Comparison of ENCODE assay signal across 10 mouse cellular contexts in the genomic region with DNA sequence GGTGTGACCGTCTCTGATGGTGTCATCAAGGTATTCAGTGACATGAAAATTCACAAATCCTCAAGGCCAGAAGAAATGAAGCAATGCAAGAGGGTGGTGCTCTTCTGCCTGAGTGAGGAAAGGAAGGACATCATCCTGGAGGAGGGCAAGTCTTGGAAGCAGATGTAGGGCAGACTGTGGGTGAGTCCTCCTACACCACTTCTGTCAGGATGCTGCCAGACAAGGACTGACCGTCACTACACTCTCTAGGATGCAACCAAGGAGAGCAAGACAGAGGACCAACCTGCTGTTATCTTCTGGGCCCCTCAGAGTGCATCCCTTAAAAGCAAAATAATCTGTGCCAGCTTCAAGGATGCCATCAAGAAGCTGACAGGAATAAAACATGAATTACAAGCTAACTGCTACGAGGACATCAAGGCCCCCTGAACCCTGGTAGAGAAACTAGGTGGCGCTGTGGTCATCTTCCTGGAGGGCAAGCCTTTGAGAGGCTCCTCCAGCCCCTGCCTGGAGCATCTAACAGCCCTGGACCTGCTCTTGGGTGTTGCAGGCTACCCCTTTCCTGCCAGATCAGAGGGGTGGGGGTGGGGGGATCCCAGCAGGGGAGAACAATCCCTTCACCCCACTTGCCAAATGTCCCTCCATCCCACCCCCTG. TPM values are rescaled to one million over a fixed set of nuclear protein-coding genes. Genes with fewer than 3 reads are reported as not detected.
A peak's percentile ranks its signal among the peaks of the same experiment; 100 is the strongest.
DNase-seq lines count a peak whose midpoint lies in the region; ATAC-seq and TF ChIP-seq lines count a peak whose summit lies in the region.
"Had no signal": no experiment of that assay in that cellular context is flagged by ENCODE, and none has a peak within 500 bp of the region (broad histone marks: within the 10 kb centered on the region; RNA-seq: fewer than 3 reads in every experiment).

No protein-coding gene starts in this region.

- peaks cover 10% of the 10 kb centered on the region for H3K27me3 ChIP-seq in hindbrain, embryonic 10.5 days (ENCODE audit: insufficient read depth, poor library complexity, severe bottlenecking)
- H3K27me3 ChIP-seq in hindbrain, embryonic 14.5 days (ENCODE audit: control insufficient read depth, insufficient read depth, low read length), result peaks cover 13% of the 10 kb centered on the region
- peaks cover 4% of the 10 kb centered on the region for H3K27me3 ChIP-seq in spleen, adult 2 months (ENCODE audit: control insufficient read depth, insufficient read depth, low read length)
- H3K27me3 ChIP-seq in Patski, result peaks cover 5% of the 10 kb centered on the region
- no peaks in the 10 kb centered on the region for H3K27me3 ChIP-seq in splenic B cell, adult 2 months (ENCODE audit: control insufficient read depth, insufficient read depth, low read length, poor library complexity, severe bottlenecking)
- H3K27me3 ChIP-seq: limb, embryonic 12.5 days had no signal

- whole genome bisulfite sequencing in hindbrain, embryonic 10.5 days, result 44% methylated on average over 4 of the region's 4 CpGs
- WGBS in hindbrain, embryonic 14.5 days, result 47% methylated on average over 4 of the region's 4 CpGs
- WGBS in spleen, adult 2 months, result 49% methylated on average over 4 of the region's 4 CpGs

- no peaks in the 10 kb centered on the region for H3K9me3 ChIP-seq in hindbrain, embryonic 10.5 days
- H3K9me3 ChIP-seq in hindbrain, embryonic 14.5 days (ENCODE audit: control insufficient read depth, low read length), result no peaks in the 10 kb centered on the region
- H3K9me3 ChIP-seq: limb, embryonic 12.5 days; midbrain, embryonic 12.5 days had no signal

- H3K9ac ChIP-seq in hindbrain, embryonic 14.5 days, result no peak overlapping the region
- H3K9ac ChIP-seq: limb, embryonic 12.5 days; midbrain, embryonic 12.5 days had no signal

- H3K4me2 ChIP-seq in hindbrain, embryonic 14.5 days (replicated peaks), result no peak overlapping the region
- H3K4me2 ChIP-seq: limb, embryonic 12.5 days; midbrain, embryonic 12.5 days had no signal

- no peak overlapping the region for H3K4me3 ChIP-seq in hindbrain, embryonic 10.5 days
- H3K4me3 ChIP-seq in hindbrain, embryonic 14.5 days (replicated peaks; ENCODE audit: low read length), result no peak overlapping the region
- no peak overlapping the region for H3K4me3 ChIP-seq in spleen, adult 2 months (ENCODE audit: extremely low read depth, insufficient read depth, insufficient read length)
- H3K4me3 ChIP-seq: limb, embryonic 12.5 days; midbrain, embryonic 12.5 days had no signal

- TF ChIP-seq POLR2A in spleen, adult 2 months (IDR thresholded peaks at IDR 0.05; ENCODE audit: low read depth, low read length), result no peak

- CTCF ChIA-PET in Patski (lab: Charles Lee), result interaction anchor here (1.5 to 6.8 kb wide), 2 partner anchors 14 to 18 kb away, joined by 3 to 85 read pairs; no protein-coding TSS in a partner anchor

- in situ Hi-C loops in Patski (cut with MboI; ENCODE audit: low pct_unique_long_range_greater_than_20kb), result no loop called here

- peak; percentile 24 for DNase-seq in hindbrain, embryonic 10.5 days (ENCODE audit: low spot score)
- DNase-seq in hindbrain, embryonic 14.5 days (ENCODE audit: low spot score), result no peak
- no peak for DNase-seq in spleen, adult 2 months (ENCODE audit: low read depth in 1 of 2, low spot score in 2 of 2)
- no peak for DNase-seq in spleen, adult 12 weeks (ENCODE audit: low spot score)
- DNase-seq in Patski (ENCODE audit: low read depth, low spot score), result no peak
- DNase-seq in splenic B cell, adult 2 months (ENCODE audit: low read depth, low spot score), result peak; percentile 59
- no peak for DNase-seq in lung, postnatal 14 days
- DNase-seq: cerebellum, adult 2 months had no signal

- H3K36me3 ChIP-seq in hindbrain, embryonic 10.5 days, result peaks cover 5% of the 10 kb centered on the region
- no peaks in the 10 kb centered on the region for H3K36me3 ChIP-seq in hindbrain, embryonic 14.5 days (replicated peaks; ENCODE audit: control insufficient read depth, insufficient read depth)
- H3K36me3 ChIP-seq in spleen, adult 2 months (ENCODE audit: control insufficient read depth, insufficient read depth, low read length), result no peaks in the 10 kb centered on the region
- H3K36me3 ChIP-seq in splenic B cell, adult 2 months (ENCODE audit: control insufficient read depth, insufficient read depth, low read length, poor library complexity, severe bottlenecking), result no peaks in the 10 kb centered on the region
- H3K36me3 ChIP-seq: midbrain, embryonic 12.5 days had no signal

- peaks cover 29% of the 10 kb centered on the region for H3K4me1 ChIP-seq in hindbrain, embryonic 10.5 days (replicated peaks)
- H3K4me1 ChIP-seq in hindbrain, embryonic 14.5 days (replicated peaks; ENCODE audit: control insufficient read depth, insufficient read depth, low read length), result peaks cover 6% of the 10 kb centered on the region; the same call in 1 of the 2 replicates
- peaks cover 4% of the 10 kb centered on the region; the same call in 1 of the 2 replicates for H3K4me1 ChIP-seq in spleen, adult 2 months (ENCODE audit: control insufficient read depth, insufficient read depth, insufficient read length)

- no peak for ATAC-seq in hindbrain, embryonic 14.5 days (ENCODE audit: low FRiP score)
- ATAC-seq in Patski, result no peak

- POLR2A ChIA-PET in Patski (lab: Charles Lee), result interaction anchor here (1.4 kb wide), 1 partner anchor 13 kb away, joined by 3 read pairs; no protein-coding TSS in a partner anchor

- peak; percentile 5; the same call in 1 of the 2 replicates for TF ChIP-seq CTCF in spleen, adult 2 months (IDR thresholded peaks at IDR 0.05; ENCODE audit: extremely low read depth, insufficient read depth, insufficient read length, insufficient replicate concordance)
- peak; percentile 31 for TF ChIP-seq CTCF in Patski (IDR thresholded peaks at IDR 0.05)

- H3K27ac ChIP-seq in hindbrain, embryonic 10.5 days, result no peak overlapping the region
- no peak overlapping the region for H3K27ac ChIP-seq in hindbrain, embryonic 14.5 days
- H3K27ac ChIP-seq in spleen, adult 2 months (ENCODE audit: insufficient read depth, low read length), result no peak overlapping the region
- H3K27ac ChIP-seq: limb, embryonic 12.5 days; midbrain, embryonic 12.5 days had no signal

RNA-seq across cellular contexts. Expression of a gene that starts 2.9 kb away (rescaled TPM):
- 11.0 and 13.0 TPM in 2 replicates for polyA plus RNA-seq in hindbrain, embryonic 10.5 days (2016; fragmentation: Nextera tagmentation; extraction: Ambion mirVana)
- polyA plus RNA-seq in hindbrain, embryonic 14.5 days (2014; fragmentation: Nextera tagmentation; extraction: Ambion mirVana), result 2.2 and 2.3 TPM in 2 replicates
- polyA plus RNA-seq in spleen, adult 2 months (2012; rRNA removed), result 6.1 and 6.2 TPM in 2 replicates
- 0.13 TPM for polyA plus RNA-seq in Patski (2021)

RNA-seq across cellular contexts. Expression of a gene that starts 13.6 kb away (rescaled TPM):
- 14.6 and 37.6 TPM in 2 replicates for polyA plus RNA-seq in hindbrain, embryonic 10.5 days (2016; fragmentation: Nextera tagmentation; extraction: Ambion mirVana)
- polyA plus RNA-seq in hindbrain, embryonic 14.5 days (2014; fragmentation: Nextera tagmentation; extraction: Ambion mirVana), result 0.32 and 0.47 TPM in 2 replicates
- 1.2 and 2.0 TPM in 2 replicates for polyA plus RNA-seq in spleen, adult 2 months (2012; rRNA removed)
- polyA plus RNA-seq in Patski (2021), result not detected

RNA-seq across cellular contexts. Expression of a gene that starts 15.3 kb away (rescaled TPM):
- polyA plus RNA-seq in hindbrain, embryonic 10.5 days (2016; fragmentation: Nextera tagmentation; extraction: Ambion mirVana), result 2.8 and 2.9 TPM in 2 replicates
- polyA plus RNA-seq in hindbrain, embryonic 14.5 days (2014; fragmentation: Nextera tagmentation; extraction: Ambion mirVana), result 7.1 and 7.3 TPM in 2 replicates
- 0.36 TPM in 2 replicates for polyA plus RNA-seq in spleen, adult 2 months (2012; rRNA removed)
- 2.4 TPM for polyA plus RNA-seq in Patski (2021)

RNA-seq across cellular contexts. Expression of a gene that starts 29.2 kb away (rescaled TPM):
- 2,350 and 2,667 TPM in 2 replicates for polyA plus RNA-seq in hindbrain, embryonic 10.5 days (2016; fragmentation: Nextera tagmentation; extraction: Ambion mirVana)
- polyA plus RNA-seq in hindbrain, embryonic 14.5 days (2014; fragmentation: Nextera tagmentation; extraction: Ambion mirVana), result 1,061 and 1,077 TPM in 2 replicates
- 219 and 257 TPM in 2 replicates for polyA plus RNA-seq in spleen, adult 2 months (2012; rRNA removed)
- polyA plus RNA-seq in Patski (2021), result 768 TPM

RNA-seq across cellular contexts. Expression of a gene that starts 30.0 kb away (rescaled TPM):
- polyA plus RNA-seq in hindbrain, embryonic 10.5 days (2016; fragmentation: Nextera tagmentation; extraction: Ambion mirVana), result 22.6 and 25.7 TPM in 2 replicates
- 25.5 and 29.4 TPM in 2 replicates for polyA plus RNA-seq in hindbrain, embryonic 14.5 days (2014; fragmentation: Nextera tagmentation; extraction: Ambion mirVana)
- 75.8 and 87.9 TPM in 2 replicates for polyA plus RNA-seq in spleen, adult 2 months (2012; rRNA removed)
- polyA plus RNA-seq in Patski (2021), result 174 TPM

Comparison
In these comparisons a context has a peak if more than half of its experiments do, and no peak if none do; other contexts are left out.
1. DNase-seq: peak in hindbrain, embryonic 10.5 days (single experiment) and splenic B cell, adult 2 months (single experiment); none in hindbrain, embryonic 14.5 days (single experiment), spleen, adult 2 months (0 of 2), spleen, adult 12 weeks (single experiment), Patski (single experiment) and lung, postnatal 14 days (single experiment).